Mouse (Mus musculus) WW6 (cell line): Measurements from ENCODE around the gene Nkrf.

Experiments
- DNase-seq: peaks from one replicate; pipeline ENCODE4 v3.0.0-alpha.2; 2013; ENCODE audit warnings: low read depth, low spot score

Gene Nkrf

DNA sequence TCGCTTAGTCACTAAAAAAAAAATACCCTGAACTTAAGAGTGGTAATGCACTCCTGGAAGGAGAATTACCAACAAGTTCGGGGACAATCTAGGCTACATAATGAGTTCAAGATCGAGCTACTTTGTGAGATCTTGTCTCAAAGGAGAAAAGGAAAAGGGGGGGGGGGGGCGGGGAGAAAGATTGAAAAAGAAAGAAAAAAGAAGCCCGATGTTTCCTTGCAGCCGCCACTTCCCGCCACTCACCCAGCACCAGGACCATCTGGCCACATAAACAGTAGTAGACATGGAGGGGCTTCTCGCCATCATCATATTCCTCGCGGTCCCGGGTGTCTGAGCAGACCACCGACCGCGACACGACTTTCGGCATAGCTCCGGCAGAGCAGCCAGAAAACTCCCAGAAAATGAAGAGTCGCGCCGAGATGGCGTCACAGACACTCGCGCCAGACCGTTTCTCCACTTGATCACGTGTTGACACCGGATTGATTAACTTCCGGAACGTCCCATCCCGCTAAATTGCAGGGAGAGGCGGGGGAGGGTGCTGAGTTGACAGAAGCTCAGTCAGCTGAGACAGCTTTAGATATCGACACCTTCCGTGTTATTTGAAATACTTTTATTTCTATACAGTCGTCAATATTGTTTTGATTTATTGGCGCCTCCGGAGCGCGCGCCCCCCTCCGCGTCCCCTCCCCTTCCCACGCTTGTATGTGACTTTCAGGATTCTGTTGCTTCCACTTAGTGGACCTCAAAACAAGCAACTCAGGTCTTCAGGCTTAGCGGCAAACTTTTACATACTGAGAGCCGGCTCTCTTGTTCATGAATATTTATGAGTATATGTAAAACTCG, 38.7 kb downstream of the Nkrf start:
- DNase-seq, result peak; percentile 46

DNA sequence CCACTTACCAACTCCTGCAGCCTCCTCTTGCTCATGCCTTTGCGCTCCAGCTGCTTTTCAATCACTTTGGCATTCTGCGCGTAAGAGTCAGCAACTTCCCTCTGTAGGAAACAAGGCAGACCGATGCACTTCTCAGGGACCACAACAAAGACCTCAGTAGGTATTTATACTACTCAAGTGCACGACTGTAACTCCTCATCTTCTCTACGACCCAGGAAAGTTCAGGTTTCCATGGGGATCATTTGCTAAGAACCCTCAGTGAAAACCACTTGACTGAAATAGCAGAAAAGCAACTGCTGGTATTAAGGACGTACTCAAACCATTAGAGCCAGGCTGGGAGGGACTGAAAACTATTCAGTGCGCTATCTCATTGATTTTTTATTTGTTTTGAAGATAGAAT, 50.1 kb downstream of the Nkrf start:
- DNase-seq, result no peak

DNA sequence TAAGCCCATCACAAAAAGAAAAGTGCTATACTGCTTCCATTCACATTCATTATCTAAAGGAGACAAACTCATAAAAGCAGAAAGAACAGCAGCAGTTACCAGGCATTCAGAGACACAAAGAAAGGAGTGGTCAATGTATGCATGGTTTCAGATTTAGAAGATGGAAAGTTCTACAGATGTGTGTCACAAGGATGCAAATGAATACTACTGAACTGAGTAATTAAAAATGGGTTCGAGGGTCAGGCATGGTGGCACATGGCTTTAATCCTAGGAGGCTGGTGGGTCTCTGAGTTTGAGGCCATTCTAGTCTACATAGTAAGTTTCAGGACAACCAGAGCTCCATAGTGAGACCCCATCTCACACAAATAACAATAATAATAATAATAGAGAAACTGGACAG, 55.5 kb downstream of the Nkrf start:
- no peak for DNase-seq

DNA sequence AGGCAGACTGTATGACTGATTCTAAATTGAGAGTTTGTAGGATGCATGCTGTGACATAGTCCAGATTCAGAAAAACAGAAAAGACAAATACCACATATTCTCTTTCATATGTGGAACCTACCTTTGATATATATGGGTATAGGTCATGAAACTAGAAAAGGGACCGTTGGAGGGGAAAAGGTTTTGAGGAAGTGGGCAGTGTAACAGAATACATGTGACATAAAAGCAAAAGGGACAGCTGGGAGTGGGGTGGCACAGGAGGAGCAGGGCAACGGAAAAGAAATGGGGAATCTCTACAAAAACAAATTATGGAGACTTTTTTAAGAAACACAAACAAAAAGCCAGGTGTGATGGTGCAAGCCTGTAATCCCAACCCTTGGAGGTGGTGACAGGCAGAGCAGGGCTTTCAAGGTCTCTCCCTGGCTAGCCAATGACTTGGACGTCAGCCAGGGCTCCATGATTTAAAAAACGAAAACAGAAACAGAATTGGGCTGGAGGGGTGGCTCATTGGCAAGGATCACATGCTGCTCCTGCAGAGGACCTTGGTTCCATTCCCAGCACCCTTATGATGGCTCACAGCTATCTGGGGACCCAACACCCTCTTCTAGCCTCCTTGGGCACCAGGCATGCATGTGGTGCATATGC, 59.2 kb downstream of the Nkrf start:
- no peak for DNase-seq

DNA sequence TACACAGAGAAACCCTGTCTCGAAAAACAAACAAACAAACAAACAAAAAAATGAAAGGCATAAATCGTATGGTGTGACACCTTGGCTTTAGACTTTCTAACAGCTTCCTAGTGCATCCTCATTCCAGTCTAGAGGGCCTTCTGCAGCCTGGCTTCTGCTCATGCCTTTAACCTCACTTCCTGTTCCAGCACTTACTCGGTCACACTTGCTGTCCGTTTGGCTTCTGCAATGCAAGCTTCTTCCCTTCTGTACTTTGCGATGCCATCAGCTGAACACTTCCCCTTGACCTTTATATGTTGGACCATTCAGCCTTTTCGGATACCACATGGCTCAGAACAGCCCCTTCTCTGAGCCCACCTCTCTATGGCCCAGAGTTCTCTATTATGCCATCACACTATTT, 61.0 kb downstream of the Nkrf start:
- no peak for DNase-seq

DNA sequence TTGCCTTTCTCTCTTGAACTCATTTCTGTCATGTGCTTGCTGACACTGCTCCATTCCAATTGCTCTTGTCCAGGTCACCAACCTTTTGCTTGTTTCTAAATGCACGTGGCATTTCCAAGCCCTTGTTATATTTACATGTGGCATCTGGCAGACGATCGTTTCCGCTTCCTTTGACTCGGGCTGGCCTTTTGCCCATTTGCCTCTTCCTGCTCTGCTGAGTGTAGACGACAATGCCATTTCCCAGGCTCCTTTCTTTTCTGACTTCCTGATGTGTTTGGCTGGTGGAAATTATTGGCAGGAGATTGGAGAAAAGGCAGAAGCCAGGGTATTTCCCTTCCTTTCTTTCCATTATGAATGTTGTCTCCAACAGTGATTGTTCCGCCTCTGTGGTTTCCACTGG, 63.3 kb downstream of the Nkrf start:
- DNase-seq, result no peak
